Mouse (Mus musculus) thymus, adult 2 months (tissue): ENCODE data around the gene Snx15.

Experiments used
- CTCF ChIP-seq: fragments of 200-500 bp; IDR thresholded peaks from 2 replicates; pipeline ENCODE4 v1.5.1; 2012; ENCODE audit warnings: mild to moderate bottlenecking, control low read depth, low read length, moderate library complexity, borderline replicate concordance; ENCODE audit not compliant: control insufficient read depth, poor library complexity, insufficient read depth; ENCODE audit errors: extremely low read depth
- POLR2A ChIP-seq: fragments of 200-500 bp; IDR thresholded peaks from 2 replicates; pipeline ENCODE4 v1.6.1; 2012; ENCODE audit warnings: mild to moderate bottlenecking, low read length, control low read depth, moderate library complexity; ENCODE audit not compliant: control insufficient read depth, poor library complexity, insufficient read depth; ENCODE audit errors: extremely low read depth

DNA sequence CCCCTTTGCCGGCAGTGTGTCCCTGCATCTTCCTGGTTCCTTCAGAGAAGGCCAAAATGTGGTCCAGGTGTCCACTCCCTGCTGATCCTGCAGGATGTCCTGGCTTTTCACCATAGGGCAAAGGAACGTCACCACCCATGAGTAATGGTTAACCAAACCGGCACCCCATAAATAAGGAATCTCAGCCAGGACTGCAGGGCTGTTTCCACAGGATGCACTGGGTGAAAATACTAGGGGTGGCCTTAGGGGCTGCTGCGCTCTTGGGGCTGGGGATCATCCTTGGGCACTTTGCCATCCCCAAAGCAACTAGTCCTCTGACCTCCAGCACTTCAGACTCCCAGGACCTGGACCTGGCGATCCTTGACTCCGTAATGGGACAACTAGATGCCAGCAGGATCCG lies 22.5 kb downstream of the Snx15 start, which contains the start of gene Naaladl1:
- TF ChIP-seq CTCF = no peak
- TF ChIP-seq POLR2A = no peak
